Mouse (Mus musculus) cerebellum, adult 2 months (tissue): ENCODE data around the gene Fyco1.

ENCODE experiments used
- CTCF ChIP-seq: fragments of 200-500 bp; IDR thresholded peaks from 2 replicates; pipeline ENCODE4 v1.5.1; 2011; ENCODE audit warnings: low read depth, mild to moderate bottlenecking, control low read depth, low read length, moderate library complexity, borderline replicate concordance; ENCODE audit not compliant: insufficient read depth
- POLR2A ChIP-seq: fragments of 200-500 bp; IDR thresholded peaks from 2 replicates; pipeline ENCODE4 v1.6.1; 2011; ENCODE audit warnings: low read length, control low read depth, borderline replicate concordance; ENCODE audit not compliant: insufficient read depth

DNA sequence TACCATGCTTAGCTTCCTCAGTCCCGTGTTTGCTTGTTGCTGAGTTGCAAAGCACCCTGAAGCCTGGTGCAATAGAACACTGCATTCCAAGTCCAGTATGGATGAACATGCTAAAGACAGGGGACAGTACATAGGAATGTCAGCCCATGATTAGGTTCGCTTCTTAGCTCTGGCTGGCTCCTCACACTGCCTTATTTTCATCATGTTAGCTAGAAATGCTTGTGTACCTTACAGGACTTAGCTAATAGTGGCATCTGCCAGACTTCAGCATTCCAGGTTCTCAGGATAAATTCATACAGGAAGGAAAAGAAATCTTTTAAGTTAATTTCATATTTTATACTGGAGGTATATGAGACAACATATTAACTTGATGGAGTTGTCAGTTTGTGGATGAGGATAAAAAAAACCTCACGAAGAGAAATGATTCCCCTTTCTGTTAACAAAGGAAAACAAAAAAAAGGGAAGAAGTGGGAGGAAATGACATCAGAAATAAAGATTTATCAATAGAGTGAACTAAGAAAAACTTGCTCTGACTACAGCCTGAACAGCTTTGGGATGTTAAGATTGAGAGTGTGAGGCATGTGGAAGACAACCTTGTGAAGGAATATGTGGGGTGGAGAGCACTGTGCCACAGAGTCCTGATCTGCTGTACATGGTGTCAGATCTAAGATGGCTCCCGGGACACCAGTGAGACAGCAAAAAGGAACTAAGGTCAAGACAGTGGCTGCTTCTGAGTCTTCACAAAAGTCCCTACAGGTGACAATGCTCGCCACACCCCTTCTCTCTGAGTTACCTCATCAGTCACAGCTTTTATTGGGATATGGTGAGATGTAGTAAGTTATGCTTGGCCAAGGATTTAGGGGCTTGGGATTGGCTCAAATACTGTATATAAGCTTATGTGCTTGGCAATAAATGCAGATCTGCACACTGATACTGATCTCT, 1.0 kb upstream of the Fyco1 start:
- no peak for TF ChIP-seq CTCF
- TF ChIP-seq POLR2A, result no peak
